Comparison of ENCODE assay signal across 9 mouse cellular contexts in genomic region chr5:147893766-147894454, GRCm38 (mm10). TPM values are rescaled to one million over a fixed set of nuclear protein-coding genes. Genes with fewer than 3 reads are reported as not detected.
A peak's percentile ranks its signal among the peaks of the same experiment; 100 is the strongest.
DNase-seq lines count a peak whose midpoint lies in the region; ATAC-seq and TF ChIP-seq lines count a peak whose summit lies in the region.
"Had no signal": no experiment of that assay in that cellular context is flagged by ENCODE, and none has a peak within 500 bp of the region (broad histone marks: within the 10 kb centered on the region; RNA-seq: fewer than 3 reads in every experiment).

No protein-coding gene starts in this region.

- H3K27me3 ChIP-seq in heart, adult 2 months (ENCODE audit: control insufficient read depth, insufficient read depth, low read length), result no peaks in the 10 kb centered on the region
- H3K27me3 ChIP-seq in forebrain, embryonic 12.5 days, result peaks cover 25% of the 10 kb centered on the region
- peaks cover 11% of the 10 kb centered on the region; the same call in 1 of the 2 replicates for H3K27me3 ChIP-seq in kidney, embryonic 14.5 days (ENCODE audit: control insufficient read depth, insufficient read depth, low read length)
- H3K27me3 ChIP-seq: Patski had no signal

- peak overlapping the region; percentile 87 for H3K27ac ChIP-seq in heart, adult 2 months
- 0 out of 2 replicates have a peak overlapping the region, but pooled peaks have one; percentile 19 for H3K27ac ChIP-seq in forebrain, embryonic 12.5 days
- no peak overlapping the region for H3K27ac ChIP-seq in kidney, embryonic 14.5 days (ENCODE audit: low read depth, low read length)

- no peaks in the 10 kb centered on the region for H3K9me3 ChIP-seq in forebrain, embryonic 12.5 days
- no peaks in the 10 kb centered on the region for H3K9me3 ChIP-seq in kidney, embryonic 14.5 days (ENCODE audit: control insufficient read depth, low read length)

- H3K4me1 ChIP-seq in heart, adult 2 months (ENCODE audit: control insufficient read depth, insufficient read depth, low read length), result 0 out of 2 replicates have a peak, but pooled peaks cover 1% of the 10 kb centered on the region
- peaks cover 18% of the 10 kb centered on the region for H3K4me1 ChIP-seq in forebrain, embryonic 12.5 days
- peaks cover 3% of the 10 kb centered on the region; the same call in 1 of the 2 replicates for H3K4me1 ChIP-seq in kidney, embryonic 14.5 days (ENCODE audit: control insufficient read depth, insufficient read depth, low read length)

- H3K36me3 ChIP-seq in heart, adult 2 months (ENCODE audit: control insufficient read depth, insufficient read depth, low read length), result no peaks in the 10 kb centered on the region
- H3K36me3 ChIP-seq in forebrain, embryonic 12.5 days (replicated peaks), result no peaks in the 10 kb centered on the region
- H3K36me3 ChIP-seq in kidney, embryonic 14.5 days (ENCODE audit: control insufficient read depth, insufficient read depth, low read length), result no peaks in the 10 kb centered on the region

- DNase-seq in heart, adult 2 months, result peak in 1 of 2 experiments; percentile 61
- no peak for DNase-seq in heart, postnatal 25 days (ENCODE audit: low spot score)
- DNase-seq in c-Kit-positive CD71-positive TER-119-positive erythroid progenitor cells, embryonic 14.5 days (ENCODE audit: low spot score), result peak; percentile 39
- peak; percentile 44 for DNase-seq in lung, postnatal 10 days
- DNase-seq in spleen, postnatal 4 days (ENCODE audit: low spot score in 2 of 2), result peak; percentile 38 to 74
- DNase-seq in right cerebral cortex, adult 18-20 months, result no peak

- TF ChIP-seq EP300 in heart, adult 2 months (IDR thresholded peaks at IDR 0.05; ENCODE audit: insufficient read depth, low read depth, low read length), result no peak

- no peaks in the 10 kb centered on the region for H3K79me2 ChIP-seq in heart, adult 2 months (replicated peaks; ENCODE audit: control insufficient read depth, insufficient read depth, low read length)

- ATAC-seq in forebrain, embryonic 12.5 days (ENCODE audit: low FRiP score), result peak; percentile 59
- peak; percentile 20; the same call in 1 of the 2 replicates for ATAC-seq in kidney, embryonic 14.5 days (ENCODE audit: low FRiP score, low TSS enrichment)

- H3K9ac ChIP-seq in heart, adult 2 months (ENCODE audit: low read depth, low read length), result peak overlapping the region; percentile 85
- peak overlapping the region; percentile 53 for H3K9ac ChIP-seq in forebrain, embryonic 12.5 days
- H3K9ac ChIP-seq in kidney, embryonic 14.5 days (ENCODE audit: low read depth, low read length), result peak overlapping the region; percentile 54

- TF ChIP-seq POLR2A in heart, adult 2 months (IDR thresholded peaks at IDR 0.05; ENCODE audit: insufficient read depth, low read depth, low read length), result no peak

- TF ChIP-seq CTCF in heart, adult 2 months (IDR thresholded peaks at IDR 0.05), result no peak

- H3K4me3 ChIP-seq in heart, adult 2 months, result peak overlapping the region; percentile 92
- H3K4me3 ChIP-seq in forebrain, embryonic 12.5 days (replicated peaks), result peak overlapping the region; percentile 55
- peak overlapping the region; percentile 68 for H3K4me3 ChIP-seq in kidney, embryonic 14.5 days (ENCODE audit: low read length)

- 3% methylated on average over 25 of the region's 25 CpGs for WGBS in heart, adult 2 months
- 1% methylated on average over 25 of the region's 25 CpGs for WGBS in forebrain, embryonic 12.5 days
- 3% methylated on average over 25 of the region's 25 CpGs for WGBS in kidney, embryonic 14.5 days

- H3K4me2 ChIP-seq in forebrain, embryonic 12.5 days, result peak overlapping the region; percentile 90
- peak overlapping the region; percentile 98 for H3K4me2 ChIP-seq in kidney, embryonic 14.5 days (replicated peaks; ENCODE audit: low read depth, low read length)

- intact Hi-C loops in heart, adult 2 months (cut with DNase I), result loop anchor here (10.0 kb wide), 1 partner anchor 51 kb away; no protein-coding TSS in a partner anchor
- intact Hi-C loops in heart, postnatal 25 days (cut with DNase I), result no loop called here

RNA-seq across cellular contexts. Expression of gene Slc46a3, which starts 0.7 kb away (rescaled TPM):
- total RNA-seq in heart, adult 2 months (2021), result 10 to 100 TPM in 1 of 2 experiments, 1 to 10 TPM in 1; 7.1 to 16.4 TPM
- 22.5 and 30.1 TPM in 2 replicates for polyA plus RNA-seq in heart, adult 2 months (2012; rRNA removed)
- total RNA-seq in heart, postnatal 25 days (2021), result 10 to 100 TPM; 11.7 to 12.7 TPM
- 3.2 and 4.2 TPM in 2 replicates for polyA plus RNA-seq in forebrain, embryonic 12.5 days (2016; fragmentation: Nextera tagmentation; extraction: Ambion mirVana)
- 1.2 and 1.8 TPM in 2 replicates for polyA plus RNA-seq in kidney, embryonic 14.5 days (2014; fragmentation: Nextera tagmentation; extraction: Ambion mirVana)

RNA-seq across cellular contexts. Expression of gene Pomp, which starts 33.6 kb away (rescaled TPM):
- total RNA-seq in heart, adult 2 months (2021), result 100 to 1,000 TPM; 137 to 176 TPM
- 86.5 and 118 TPM in 2 replicates for polyA plus RNA-seq in heart, adult 2 months (2012; rRNA removed)
- 100 to 1,000 TPM; 129 to 142 TPM for total RNA-seq in heart, postnatal 25 days (2021)
- 528 and 531 TPM in 2 replicates for polyA plus RNA-seq in forebrain, embryonic 12.5 days (2016; fragmentation: Nextera tagmentation; extraction: Ambion mirVana)
- 495 and 603 TPM in 2 replicates for polyA plus RNA-seq in kidney, embryonic 14.5 days (2014; fragmentation: Nextera tagmentation; extraction: Ambion mirVana)

Comparison
In these comparisons a context has a peak if more than half of its experiments do, and no peak if none do; other contexts are left out.
1. DNase-seq: peak in c-Kit-positive CD71-positive TER-119-positive erythroid progenitor cells, embryonic 14.5 days (single experiment), lung, postnatal 10 days (single experiment) and spleen, postnatal 4 days (2 of 2); none in heart, postnatal 25 days (single experiment) and right cerebral cortex, adult 18-20 months (single experiment).
2. Peak in every context shown above with its lines, with median percentiles within 50 percentile points of each other: H3K4me3 ChIP-seq and H3K9ac ChIP-seq.